Mouse (Mus musculus): ENCODE data around the gene Pink1.
A peak's percentile ranks its signal among the peaks of the same experiment; 100 is the strongest.

The Pink1 gene

DNA sequence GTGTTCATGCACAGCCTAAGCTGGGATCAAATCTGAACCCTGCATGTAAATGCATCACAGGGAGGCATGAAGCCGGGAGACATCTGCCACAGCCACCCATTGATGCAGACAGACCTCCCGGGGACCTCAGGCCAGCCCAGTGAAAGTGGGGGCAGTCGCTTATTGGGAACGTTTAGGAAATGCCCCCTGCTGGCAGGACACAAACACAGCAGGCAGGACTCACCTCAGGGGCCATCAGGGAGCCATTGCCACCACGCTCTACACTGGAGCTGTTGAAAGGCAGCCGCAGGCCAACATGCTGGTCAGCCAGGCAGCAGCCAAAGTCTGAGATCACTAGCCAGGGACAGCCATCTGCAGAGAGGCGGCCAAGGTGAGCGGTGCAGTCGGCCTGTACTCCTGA, 10.3 kb downstream of the Pink1 start:
- no peak for DNase-seq (ENCODE audit: extremely low read depth, insufficient read length, low spot score)

DNA sequence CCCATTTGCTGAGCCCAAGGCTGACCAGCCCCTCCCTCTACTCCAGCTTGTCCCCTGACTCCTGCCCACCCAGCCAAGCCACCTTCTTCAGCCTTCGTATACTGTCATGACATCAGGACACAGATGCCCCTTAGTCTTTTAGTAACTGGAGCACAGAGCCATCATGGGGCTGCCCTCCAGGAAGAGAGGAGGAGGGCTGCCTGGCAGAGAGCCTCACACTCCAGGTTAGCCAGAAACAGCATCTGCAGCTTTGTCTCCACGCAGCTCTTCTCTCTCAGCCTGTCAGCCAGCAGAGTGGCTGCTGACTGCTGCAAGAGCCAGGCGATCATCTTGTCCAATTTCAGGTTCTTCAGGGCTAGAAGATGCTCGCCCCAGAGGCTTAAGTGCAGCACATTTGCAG, 12.3 kb downstream of the Pink1 start:
- DNase-seq (ENCODE audit: extremely low read depth, insufficient read length, low spot score) = no peak

DNA sequence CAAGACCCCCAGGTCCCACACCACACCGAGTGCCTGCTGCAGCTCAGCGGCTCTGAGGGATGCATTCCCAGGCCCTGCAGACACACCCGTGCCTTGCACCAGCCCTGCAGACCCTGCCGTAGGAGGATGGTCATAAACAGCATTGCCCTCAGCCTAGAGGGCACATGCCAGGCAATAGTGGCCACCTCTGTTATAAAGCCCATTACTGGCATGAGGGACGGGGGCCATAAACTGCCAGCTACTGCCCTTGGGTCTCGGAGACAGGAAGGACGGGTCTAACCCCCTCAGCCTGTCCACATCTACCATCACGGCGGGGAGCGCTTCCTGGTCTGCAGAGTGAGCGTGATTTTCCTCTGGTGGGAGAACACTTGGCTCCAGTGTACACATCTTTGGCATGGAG, 13.1 kb downstream of the Pink1 start:
- DNase-seq (ENCODE audit: extremely low read depth, insufficient read length, low spot score) = no peak

DNA sequence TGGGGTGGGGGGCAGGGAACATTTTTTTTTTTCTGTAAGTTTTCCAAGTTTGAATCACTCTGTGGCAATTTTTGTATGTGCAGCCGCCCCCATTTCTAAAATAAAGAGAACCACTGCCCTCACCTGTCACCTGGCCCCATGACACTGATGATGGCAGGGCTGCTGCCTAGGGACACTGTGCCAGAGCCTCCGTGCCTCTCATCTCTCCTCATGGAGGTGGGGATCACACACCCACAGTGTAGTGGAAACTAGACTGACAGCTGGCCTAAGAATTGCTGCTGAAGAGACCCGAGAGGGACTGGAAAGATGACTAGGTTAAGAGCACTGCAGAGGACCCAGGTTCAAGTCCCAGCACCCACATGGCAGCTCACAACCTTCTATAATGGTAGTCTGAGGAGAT, 14.0 kb downstream of the Pink1 start:
- DNase-seq (ENCODE audit: extremely low read depth, insufficient read length, low spot score) = no peak

- no peak for DNase-seq (ENCODE audit: extremely low read depth, insufficient read length, low spot score)
These were observed 14.5 kb downstream of the Pink1 start for GRCm38 (mm10) chr4:138311595-138311994.

DNA sequence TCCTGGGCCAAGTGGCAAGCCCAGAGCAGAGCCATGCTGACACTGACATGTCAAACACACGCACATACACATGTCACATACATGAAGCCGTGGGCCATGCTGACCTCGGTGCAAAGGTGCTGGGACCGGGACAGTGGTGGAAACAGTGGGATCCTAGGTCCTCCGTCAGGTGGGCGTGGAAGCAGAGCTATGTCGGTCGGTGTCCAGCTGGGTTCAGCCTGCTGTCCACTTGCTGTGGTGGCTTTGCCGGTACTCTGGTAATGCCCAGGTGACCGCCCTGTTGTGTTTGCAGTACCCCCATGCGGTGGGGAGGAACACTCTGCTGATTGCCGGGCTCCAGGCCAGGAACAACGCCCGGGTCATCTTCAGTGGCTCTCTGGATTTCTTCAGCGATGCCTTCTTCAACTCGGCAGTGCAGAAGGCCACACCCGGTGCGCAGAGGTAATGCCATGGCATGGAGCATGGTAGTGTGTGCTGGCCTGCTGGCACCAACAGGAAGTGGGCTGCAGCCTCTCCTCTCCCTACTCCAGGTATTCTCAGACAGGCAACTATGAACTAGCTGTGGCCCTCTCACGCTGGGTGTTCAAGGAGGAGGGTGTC, 15.7 kb downstream of the Pink1 start:
- no peak for DNase-seq (ENCODE audit: extremely low read depth, insufficient read length, low spot score)

- DNase-seq (ENCODE audit: extremely low read depth, insufficient read length, low spot score) = no peak
These were observed 18.4 kb downstream of the Pink1 start for GRCm38 (mm10) chr4:138307739-138308138.

- no peak for DNase-seq (ENCODE audit: extremely low read depth, insufficient read length, low spot score)
These were observed 19.1 kb downstream of the Pink1 start for GRCm38 (mm10) chr4:138307025-138307424.

- peak; percentile 96 for DNase-seq (ENCODE audit: extremely low read depth, insufficient read length, low spot score)
These were observed 21.6 kb downstream of the Pink1 start, which contains the start of gene Ddost for GRCm38 (mm10) chr4:138304340-138305104. Gene Ddost, plus strand, starts transcription at chr4:138304730.

GRCm38 (mm10) chr4:138303742-138304141, 22.4 kb downstream of the Pink1 start:
- DNase-seq (ENCODE audit: extremely low read depth, insufficient read length, low spot score) = no peak

- no peak for DNase-seq (ENCODE audit: extremely low read depth, insufficient read length, low spot score)
These were observed 23.1 kb downstream of the Pink1 start for GRCm38 (mm10) chr4:138303011-138303410.

- DNase-seq (ENCODE audit: extremely low read depth, insufficient read length, low spot score) = no peak
These were observed 24.8 kb downstream of the Pink1 start for GRCm38 (mm10) chr4:138301271-138301780.

DNA sequence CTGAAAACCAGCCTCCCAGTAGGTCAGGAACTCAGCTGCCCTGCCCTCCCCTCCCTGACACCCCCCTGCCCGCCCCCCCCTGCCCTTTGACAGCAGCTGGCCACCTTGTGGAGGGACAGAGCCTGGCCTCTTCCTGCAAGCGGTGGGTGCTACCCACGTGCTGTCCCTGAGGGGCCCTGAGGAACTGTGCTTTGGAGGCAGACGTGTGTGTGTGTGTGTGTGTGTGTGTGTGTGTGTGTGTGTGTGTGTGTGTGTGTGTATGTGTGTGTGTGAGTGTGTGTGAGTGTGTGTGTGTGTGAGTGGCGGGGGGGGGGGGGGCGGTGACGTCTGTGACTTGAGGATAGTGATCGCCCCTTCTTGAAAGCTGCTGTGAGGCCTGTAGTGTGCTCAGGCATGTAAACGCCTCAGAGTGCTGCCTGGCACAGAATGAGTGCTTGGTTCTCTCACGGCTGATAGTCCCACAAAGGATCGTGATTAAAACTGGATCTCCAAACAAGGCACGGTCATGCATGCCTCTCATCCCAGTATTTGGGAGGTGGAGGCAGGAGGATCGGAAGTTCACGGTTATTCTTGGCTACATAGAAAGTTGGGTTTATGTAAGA, 32.1 kb downstream of the Pink1 start:
- DNase-seq (ENCODE audit: extremely low read depth, insufficient read length, low spot score) = no peak

DNA sequence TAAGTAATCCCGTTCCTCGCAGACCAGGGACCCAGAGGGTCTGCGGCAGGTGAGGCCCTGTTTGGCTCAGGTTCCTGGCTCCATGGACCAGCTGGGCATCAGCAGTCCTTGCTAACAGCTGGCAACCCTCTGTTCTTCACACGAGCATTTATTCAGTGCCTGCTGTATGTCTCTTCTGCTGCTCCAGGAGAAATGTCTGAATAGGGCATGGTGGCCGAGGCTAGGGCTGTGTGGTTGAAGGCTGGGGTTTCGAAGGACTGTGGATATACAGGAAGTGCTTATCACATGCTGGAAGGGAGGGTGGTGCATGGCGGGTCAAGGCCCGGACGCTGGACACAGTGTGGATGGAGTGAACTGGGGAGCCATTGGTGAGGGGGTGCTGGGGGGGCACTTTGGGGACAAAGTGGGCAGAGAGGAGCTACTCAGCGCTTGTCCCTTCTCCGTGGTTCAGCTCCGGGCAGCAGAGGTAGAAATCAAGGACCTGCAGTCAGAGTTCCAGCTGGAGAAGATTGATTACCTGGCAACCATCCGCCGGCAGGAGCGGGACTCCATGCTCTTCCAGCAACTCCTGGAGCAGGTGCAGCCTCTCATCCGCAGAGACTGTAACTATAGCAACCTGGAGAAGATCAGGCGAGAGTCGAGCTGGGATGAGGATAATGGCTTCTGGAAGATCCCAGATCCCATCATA, 32.7 kb downstream of the Pink1 start:
- no peak for DNase-seq (ENCODE audit: extremely low read depth, insufficient read length, low spot score)

DNA sequence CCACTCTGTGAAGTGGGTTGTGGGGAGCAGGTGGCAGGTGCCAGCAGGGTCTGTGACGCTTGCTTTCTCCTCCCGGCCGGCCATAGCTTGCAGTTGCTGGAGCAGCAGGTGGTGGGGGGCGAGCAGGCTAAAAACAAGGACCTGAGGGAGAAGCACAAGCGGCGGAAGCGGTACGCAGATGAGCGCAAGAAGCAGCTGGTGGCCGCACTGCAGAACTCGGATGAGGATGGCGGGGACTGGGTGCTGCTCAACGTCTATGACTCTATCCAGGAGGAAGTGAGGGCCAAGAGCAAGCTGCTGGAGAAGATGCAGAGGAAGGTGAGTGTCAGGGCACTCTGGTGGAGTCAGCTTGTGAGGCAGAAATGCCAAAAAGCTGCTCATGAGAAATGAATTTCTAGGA, 34.1 kb downstream of the Pink1 start:
- no peak for DNase-seq (ENCODE audit: extremely low read depth, insufficient read length, low spot score)

GRCm38 (mm10) chr4:138288691-138289090, 37.4 kb downstream of the Pink1 start:
- DNase-seq (ENCODE audit: extremely low read depth, insufficient read length, low spot score) = no peak

DNA sequence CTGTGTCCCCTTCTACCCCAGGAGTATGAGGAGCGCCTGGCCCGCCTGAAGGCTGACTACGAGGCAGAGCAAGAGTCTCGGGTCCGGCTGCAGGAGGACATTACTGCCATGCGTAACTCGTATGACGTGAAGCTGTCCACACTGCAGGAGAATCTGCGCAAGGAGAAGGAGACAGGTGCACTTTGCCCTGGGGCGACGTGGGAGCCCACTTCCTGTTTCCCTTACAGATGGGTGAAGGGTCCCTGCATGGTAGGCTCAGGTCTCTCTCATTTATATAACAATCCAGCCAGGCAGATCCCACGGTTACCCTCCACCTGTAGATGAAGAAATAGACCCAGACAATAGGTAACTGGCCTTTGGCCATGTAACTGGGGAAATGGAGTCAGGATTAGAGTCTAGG, 39.7 kb downstream of the Pink1 start:
- no peak for DNase-seq (ENCODE audit: extremely low read depth, insufficient read length, low spot score)

- peak; percentile 39 for DNase-seq (ENCODE audit: extremely low read depth, insufficient read length, low spot score)
These were observed 43.3 kb downstream of the Pink1 start for GRCm38 (mm10) chr4:138282834-138283233.

GRCm38 (mm10) chr4:138278346-138278745, 47.8 kb downstream of the Pink1 start:
- DNase-seq (ENCODE audit: extremely low read depth, insufficient read length, low spot score) = no peak

DNA sequence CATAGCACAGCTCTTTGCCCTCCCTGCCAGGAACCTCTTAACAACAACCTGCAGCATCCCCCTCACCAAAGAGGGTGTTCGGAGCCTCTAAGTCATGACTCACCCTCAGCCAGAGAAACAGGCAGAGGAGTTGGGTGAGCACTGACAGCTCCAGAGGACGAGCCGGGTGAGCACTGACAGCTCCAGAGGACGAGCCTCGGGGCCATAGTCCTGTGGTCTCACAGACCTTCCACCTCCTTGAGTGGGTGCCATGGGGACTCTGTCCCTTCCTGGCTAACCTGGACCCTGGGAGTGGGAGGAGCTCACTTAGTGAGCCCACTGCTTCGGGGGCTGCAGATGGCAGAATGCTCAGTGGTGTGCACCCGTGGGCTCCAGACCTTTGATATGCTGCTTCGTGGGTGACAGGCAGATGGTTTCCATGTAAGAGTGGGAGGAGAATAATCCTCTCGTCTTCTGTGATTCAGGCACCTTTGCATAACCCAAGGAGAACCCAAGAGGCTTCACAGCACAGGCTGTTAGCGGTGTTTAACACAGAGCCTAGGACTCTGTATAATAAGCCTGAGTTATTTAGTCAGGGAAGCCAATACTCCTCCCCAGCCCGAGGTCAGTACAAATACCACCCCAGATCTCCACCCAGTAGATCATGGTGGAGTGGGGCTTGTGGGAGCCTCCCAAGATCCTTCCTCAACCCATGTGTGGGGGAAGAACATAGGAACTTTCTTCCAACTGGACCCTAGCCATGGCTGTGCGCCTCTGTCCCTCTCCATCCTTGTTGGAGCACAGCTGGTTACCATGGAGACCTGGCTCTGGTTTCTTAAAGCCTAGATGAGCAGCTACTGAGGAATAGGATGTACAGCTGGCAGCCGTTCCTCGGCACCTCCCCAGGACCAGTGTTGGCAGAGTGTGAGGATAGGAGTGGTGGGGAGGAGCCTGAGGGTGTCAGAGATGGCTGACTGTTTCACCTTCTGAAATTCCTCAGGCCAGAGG, 53.8 kb downstream of the Pink1 start:
- DNase-seq (ENCODE audit: extremely low read depth, insufficient read length, low spot score) = no peak

Measured in 3134 (cell line).